9 mouse cellular contexts compared by ENCODE assay signal in genomic region chr2:180222250-180222649, GRCm38 (mm10). TPM values are rescaled to one million over a fixed set of nuclear protein-coding genes. Genes with fewer than 3 reads are reported as not detected.
DNase-seq lines count a peak whose midpoint lies in the region; ATAC-seq and TF ChIP-seq lines count a peak whose summit lies in the region.
"Had no signal": no experiment of that assay in that cellular context is flagged by ENCODE, and none has a peak within 500 bp of the region (broad histone marks: within the 10 kb centered on the region; RNA-seq: fewer than 3 reads in every experiment).

No protein-coding gene starts in this region.

- H3K4me2 ChIP-seq in heart, embryonic 13.5 days = peak overlapping the region; percentile 24

- 13% methylated on average over 6 of the region's 6 CpGs for WGBS in heart, embryonic 13.5 days
- WGBS in cerebellum, adult 2 months = 29% methylated on average over 6 of the region's 6 CpGs

- peaks cover 4% of the 10 kb centered on the region; the same call in 1 of the 2 replicates for H3K36me3 ChIP-seq in heart, embryonic 13.5 days

- peak overlapping the region; percentile 54 for H3K9ac ChIP-seq in heart, embryonic 13.5 days

- ATAC-seq in heart, embryonic 13.5 days (ENCODE audit: extremely low read depth, insufficient number of reproducible peaks, low FRiP score, low TSS enrichment) = peak; percentile 18; the same call in 1 of the 2 replicates

- no peak overlapping the region for H3K27ac ChIP-seq in heart, embryonic 13.5 days (replicated peaks)
- no peak overlapping the region for H3K27ac ChIP-seq in cerebellum, adult 2 months (ENCODE audit: insufficient read depth, low read length)

- TF ChIP-seq CTCF in cerebellum, adult 2 months (IDR thresholded peaks at IDR 0.05; ENCODE audit: borderline replicate concordance, insufficient read depth, low read depth, low read length) = no peak

- H3K9me3 ChIP-seq in heart, embryonic 13.5 days = no peaks in the 10 kb centered on the region
- H3K9me3 ChIP-seq: megakaryocyte, embryonic 14.5 days had no signal

- no peak overlapping the region for H3K4me3 ChIP-seq in heart, embryonic 13.5 days
- H3K4me3 ChIP-seq in cerebellum, adult 2 months (replicated peaks; ENCODE audit: insufficient read depth, low read depth, low read length) = no peak overlapping the region

- no peak for TF ChIP-seq POLR2A in cerebellum, adult 2 months (IDR thresholded peaks at IDR 0.05; ENCODE audit: borderline replicate concordance, insufficient read depth, low read length)

- peaks cover 35% of the 10 kb centered on the region for H3K27me3 ChIP-seq in heart, embryonic 13.5 days (replicated peaks)
- H3K27me3 ChIP-seq in cerebellum, adult 2 months (ENCODE audit: control insufficient read depth, insufficient read depth, low read length) = no peaks in the 10 kb centered on the region; the same call in 1 of the 2 replicates

- peaks cover 79% of the 10 kb centered on the region for H3K4me1 ChIP-seq in heart, embryonic 13.5 days
- peaks cover 12% of the 10 kb centered on the region for H3K4me1 ChIP-seq in cerebellum, adult 2 months (ENCODE audit: control insufficient read depth, insufficient read depth, low read length)

- DNase-seq in urinary bladder, postnatal 14 days (ENCODE audit: low spot score) = peak; percentile 68
- no peak for DNase-seq in urinary bladder, adult 2 months (ENCODE audit: low spot score)
- DNase-seq in kidney, postnatal 4 days = peak; percentile 79 to 87
- peak; percentile 54 for DNase-seq in retina, embryonic 14.5 days (ENCODE audit: low spot score)
- DNase-seq in spleen, adult 12 weeks (ENCODE audit: low spot score) = no peak
- DNase-seq in ovary, postnatal 14 days (ENCODE audit: low spot score) = no peak
- no peak for DNase-seq in cerebellum, adult 2 months

RNA-seq across cellular contexts. Expression of gene Lama5, which starts 3.4 kb away (rescaled TPM):
- 144 and 160 TPM in 2 replicates for polyA plus RNA-seq in urinary bladder, adult 2 months (2012; rRNA removed)
- 21.6 and 22.5 TPM in 2 replicates for polyA plus RNA-seq in heart, embryonic 13.5 days (2015; fragmentation: Nextera tagmentation; extraction: Ambion mirVana)
- 6.4 and 7.0 TPM in 2 replicates for polyA plus RNA-seq in cerebellum, adult 2 months (2012; rRNA removed)

RNA-seq across cellular contexts. Expression of gene Rps21, which starts 34.9 kb away (rescaled TPM):
- polyA plus RNA-seq in urinary bladder, adult 2 months (2012; rRNA removed) = 3,847 and 3,981 TPM in 2 replicates
- 332 and 351 TPM in 2 replicates for polyA plus RNA-seq in heart, embryonic 13.5 days (2015; fragmentation: Nextera tagmentation; extraction: Ambion mirVana)
- 1,729 and 1,776 TPM in 2 replicates for polyA plus RNA-seq in cerebellum, adult 2 months (2012; rRNA removed)

RNA-seq across cellular contexts. Expression of gene Adrm1, which starts 51.0 kb away (rescaled TPM):
- 84.3 and 84.4 TPM in 2 replicates for polyA plus RNA-seq in urinary bladder, adult 2 months (2012; rRNA removed)
- polyA plus RNA-seq in heart, embryonic 13.5 days (2015; fragmentation: Nextera tagmentation; extraction: Ambion mirVana) = 150 and 155 TPM in 2 replicates
- 111 and 114 TPM in 2 replicates for polyA plus RNA-seq in cerebellum, adult 2 months (2012; rRNA removed)

RNA-seq across cellular contexts. Expression of gene Cables2, which starts 51.0 kb away (rescaled TPM):
- polyA plus RNA-seq in urinary bladder, adult 2 months (2012; rRNA removed) = 25.4 and 28.3 TPM in 2 replicates
- 9.0 and 9.3 TPM in 2 replicates for polyA plus RNA-seq in heart, embryonic 13.5 days (2015; fragmentation: Nextera tagmentation; extraction: Ambion mirVana)
- polyA plus RNA-seq in cerebellum, adult 2 months (2012; rRNA removed) = 46.3 and 51.7 TPM in 2 replicates

Comparison
In these comparisons a context has a peak if more than half of its experiments do, and no peak if none do; other contexts are left out.
1. DNase-seq: peak in urinary bladder, postnatal 14 days (single experiment), kidney, postnatal 4 days (2 of 2) and retina, embryonic 14.5 days (single experiment); none in urinary bladder, adult 2 months (single experiment), spleen, adult 12 weeks (single experiment), ovary, postnatal 14 days (single experiment) and cerebellum, adult 2 months (0 of 2).